Mouse (Mus musculus) kidney, adult 9 months (tissue): ENCODE results near the gene Tnrc18.
"Not testable (repeated sequence)": the region's sequence is repeated elsewhere in the genome, so short reads cannot be mapped to it uniquely, and the experiment has no call there.

Experiments used
- DNase-seq: peaks from one replicate; pipeline ENCODE4 v3.0.0; 2022

Gene Tnrc18

GRCm38 (mm10) chr5:142817524-142818434 lies at the start of gene Tnrc18:
Tnrc18 (minus strand) TSS chr5:142817662.
- peak; percentile 100 for DNase-seq

GRCm38 (mm10) chr5:142857763-142858229 lies 40.3 kb upstream of the Tnrc18 start:
- no peak for DNase-seq

- no peak for DNase-seq
These were observed 38.9 kb upstream of the Tnrc18 start for GRCm38 (mm10) chr5:142856408-142856807.

GRCm38 (mm10) chr5:142854877-142855276 lies 37.4 kb upstream of the Tnrc18 start:
- peak; percentile 45 for DNase-seq

- no peak for DNase-seq
These were observed 36.1 kb upstream of the Tnrc18 start for GRCm38 (mm10) chr5:142853585-142853984.

GRCm38 (mm10) chr5:142851681-142852049 lies 34.2 kb upstream of the Tnrc18 start:
- DNase-seq = no peak

GRCm38 (mm10) chr5:142850916-142851680 lies 33.6 kb upstream of the Tnrc18 start:
- DNase-seq = peak; percentile 29

- no peak for DNase-seq
These were observed 33.0 kb upstream of the Tnrc18 start for GRCm38 (mm10) chr5:142850476-142850875.

- DNase-seq = no peak
These were observed 31.4 kb upstream of the Tnrc18 start for GRCm38 (mm10) chr5:142848911-142849310.

GRCm38 (mm10) chr5:142848149-142848548 lies 30.7 kb upstream of the Tnrc18 start:
- DNase-seq = no peak

GRCm38 (mm10) chr5:142844467-142844866 lies 27.0 kb upstream of the Tnrc18 start:
- DNase-seq = no peak

GRCm38 (mm10) chr5:142842137-142842642 lies 24.7 kb upstream of the Tnrc18 start:
- peak; percentile 39 for DNase-seq

- DNase-seq = no peak
These were observed 24.1 kb upstream of the Tnrc18 start for GRCm38 (mm10) chr5:142841372-142842136.

GRCm38 (mm10) chr5:142837427-142837826 lies 20.0 kb upstream of the Tnrc18 start:
- DNase-seq = not testable (repeated sequence)

- DNase-seq = no peak
These were observed 19.4 kb upstream of the Tnrc18 start for GRCm38 (mm10) chr5:142836891-142837290.

- no peak for DNase-seq
These were observed 16.4 kb upstream of the Tnrc18 start for GRCm38 (mm10) chr5:142833646-142834438.

GRCm38 (mm10) chr5:142826131-142826530 lies 8.7 kb upstream of the Tnrc18 start:
- DNase-seq = no peak

- DNase-seq = peak; percentile 90
These were observed 8.2 kb upstream of the Tnrc18 start for GRCm38 (mm10) chr5:142825665-142826064.

GRCm38 (mm10) chr5:142824091-142824490 lies 6.6 kb upstream of the Tnrc18 start:
- peak; percentile 36 for DNase-seq

- DNase-seq = peak; percentile 96
These were observed 5.9 kb upstream of the Tnrc18 start for GRCm38 (mm10) chr5:142823096-142824062.
